Mouse (Mus musculus) heart, postnatal 0 days (tissue): Measurements from ENCODE around the gene Dync2li1.

Source experiments
- CTCF ChIP-seq: IDR thresholded peaks from 2 replicates; pipeline ENCODE4 v1.5.1; 2016; ENCODE audit warnings: antibody characterized with exemption, control low read depth, low read depth
- EP300 ChIP-seq: IDR thresholded peaks from 2 replicates; pipeline ENCODE4 v1.6.1; 2016; ENCODE audit warnings: antibody characterized with exemption, low read depth

- TF ChIP-seq CTCF (no peak), EP300 (no peak)
Observed at GRCm38 (mm10) chr17:84689316-84689715, 63.0 kb downstream of the Dync2li1 start.
